Mouse (Mus musculus) kidney, postnatal 0 days (tissue): Measurements from ENCODE around the gene Ppox. TPM values are rescaled to one million over a fixed set of nuclear protein-coding genes. Genes with fewer than 3 reads are reported as not detected.

ENCODE experiments used
- ATAC-seq: fragments of 200-750 bp; cut with Nextera tagmentation; replicated peaks from 2 replicates; pipeline ENCODE4 v1.8.0; 2017; ENCODE audit warnings: low read depth, moderate number of reproducible peaks, moderate TSS enrichment, moderate library complexity; ENCODE audit not compliant: low FRiP score
- DNase-seq: peaks from one replicate; pipeline ENCODE4 v3.0.0-alpha.2; 2016; ENCODE audit warnings: low spot score
- H3K27ac ChIP-seq: fragments of 300-500 bp; sonication (generic); 2 replicates; pipeline ENCODE4 v1.5.1; 2014; ENCODE audit warnings: mild to moderate bottlenecking
- H3K27me3 ChIP-seq: fragments of 300-500 bp; sonication (generic); 2 replicates; pipeline ENCODE4 v1.6.1; 2014; ENCODE audit warnings: low read length, mixed read lengths; ENCODE audit not compliant: insufficient read depth
- H3K36me3 ChIP-seq: fragments of 300-500 bp; sonication (generic); 2 replicates; pipeline ENCODE4 v1.6.1; 2014; ENCODE audit warnings: low read length, mixed read lengths; ENCODE audit not compliant: insufficient read depth
- H3K4me1 ChIP-seq: fragments of 300-500 bp; sonication (generic); replicated peaks from 2 replicates; pipeline ENCODE4 v1.6.1; 2014; ENCODE audit warnings: antibody characterized with exemption, low read length, mixed read lengths; ENCODE audit not compliant: insufficient read depth
- H3K4me2 ChIP-seq: fragments of 300-500 bp; sonication (generic); 2 replicates; pipeline ENCODE4 v1.6.1; 2014; ENCODE audit warnings: mild to moderate bottlenecking, low read length, moderate library complexity, mixed read lengths
- H3K4me3 ChIP-seq: fragments of 300-500 bp; sonication (generic); replicated peaks from 2 replicates; pipeline ENCODE4 v1.5.1; 2014; ENCODE audit warnings: low read depth, low read length
- H3K9ac ChIP-seq: fragments of 300-500 bp; sonication (generic); 2 replicates; pipeline ENCODE4 v1.6.1; 2014; ENCODE audit warnings: low read depth, low read length
- H3K9me3 ChIP-seq: fragments of 300-500 bp; sonication (generic); replicated peaks from 2 replicates; pipeline ENCODE4 v1.6.1; 2016; ENCODE audit warnings: low read length, inconsistent platforms, mixed read lengths
- CTCF ChIP-seq: IDR thresholded peaks from 2 replicates; pipeline ENCODE4 v1.5.1; 2016; ENCODE audit warnings: antibody characterized with exemption, low read depth, mild to moderate bottlenecking, moderate library complexity
- whole genome bisulfite sequencing: fragments of 180-500 bp; shearing (Covaris S2); extraction: QIAGEN DNeasy Blood & Tissue Kit; methylation state at CpG from one replicate; pipeline ENCODE4 v1.1.7; 2014; 5-methylcytosine and 5-hydroxymethylcytosine counted together
- polyA plus RNA-seq: library from polyadenylated mRNA; unstranded; fragments of >200 nt; fragmentation: Nextera tagmentation; extraction: Ambion mirVana; gene quantifications from 2 replicates; pipeline ENCODE4 v1.2.1, GENCODE M21; 2015

Gene Ppox
- polyA plus RNA-seq, 1 experiment from 2014 or later, result 46.4 TPM

DNA sequence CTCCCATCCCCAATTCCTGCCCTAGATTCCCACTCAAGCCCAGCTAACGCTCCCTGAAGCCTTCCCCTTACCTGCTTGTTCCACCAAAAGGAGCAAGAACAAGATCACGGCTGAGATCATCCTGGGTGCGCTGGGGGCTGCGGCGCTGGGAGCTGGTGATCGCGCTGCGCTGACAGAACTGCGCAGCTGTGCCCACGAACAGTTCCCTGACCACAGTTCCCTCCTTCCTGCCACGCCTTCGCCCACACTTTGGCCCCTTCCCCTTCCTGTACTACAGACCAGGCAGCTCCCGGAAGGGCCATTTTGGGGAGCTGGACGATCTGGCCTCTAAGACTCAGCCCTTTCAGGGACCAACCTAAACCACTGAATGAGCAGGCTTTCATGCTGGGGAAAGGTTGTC, 46.9 kb downstream of the Ppox start, which contains the start of gene Fcer1g:
Fcer1g (minus strand) TSS at position 240 of the 400 bp plus-strand sequence.
- no peak within 1 kb of the TSS for H3K4me2 ChIP-seq
- H3K36me3 ChIP-seq, result peaks cover 49% of the 10 kb centered on the region
- H3K4me1 ChIP-seq, result 0 out of 2 replicates have a peak, but pooled peaks cover 3% of the 10 kb centered on the region
- H3K9ac ChIP-seq, result no peak within 1 kb of the TSS
- no peaks in the 10 kb centered on the region for H3K27me3 ChIP-seq
- DNase-seq (no peak), ATAC-seq (no peak)
- no peaks in the 10 kb centered on the region for H3K9me3 ChIP-seq
- no peak for TF ChIP-seq CTCF
- H3K4me3 ChIP-seq, result no peak within 1 kb of the TSS
- 84% methylated on average over 14 of the region's 14 CpGs for WGBS
- peak within 1 kb of the TSS; percentile 50; the same call in 1 of the 2 replicates for H3K27ac ChIP-seq

DNA sequence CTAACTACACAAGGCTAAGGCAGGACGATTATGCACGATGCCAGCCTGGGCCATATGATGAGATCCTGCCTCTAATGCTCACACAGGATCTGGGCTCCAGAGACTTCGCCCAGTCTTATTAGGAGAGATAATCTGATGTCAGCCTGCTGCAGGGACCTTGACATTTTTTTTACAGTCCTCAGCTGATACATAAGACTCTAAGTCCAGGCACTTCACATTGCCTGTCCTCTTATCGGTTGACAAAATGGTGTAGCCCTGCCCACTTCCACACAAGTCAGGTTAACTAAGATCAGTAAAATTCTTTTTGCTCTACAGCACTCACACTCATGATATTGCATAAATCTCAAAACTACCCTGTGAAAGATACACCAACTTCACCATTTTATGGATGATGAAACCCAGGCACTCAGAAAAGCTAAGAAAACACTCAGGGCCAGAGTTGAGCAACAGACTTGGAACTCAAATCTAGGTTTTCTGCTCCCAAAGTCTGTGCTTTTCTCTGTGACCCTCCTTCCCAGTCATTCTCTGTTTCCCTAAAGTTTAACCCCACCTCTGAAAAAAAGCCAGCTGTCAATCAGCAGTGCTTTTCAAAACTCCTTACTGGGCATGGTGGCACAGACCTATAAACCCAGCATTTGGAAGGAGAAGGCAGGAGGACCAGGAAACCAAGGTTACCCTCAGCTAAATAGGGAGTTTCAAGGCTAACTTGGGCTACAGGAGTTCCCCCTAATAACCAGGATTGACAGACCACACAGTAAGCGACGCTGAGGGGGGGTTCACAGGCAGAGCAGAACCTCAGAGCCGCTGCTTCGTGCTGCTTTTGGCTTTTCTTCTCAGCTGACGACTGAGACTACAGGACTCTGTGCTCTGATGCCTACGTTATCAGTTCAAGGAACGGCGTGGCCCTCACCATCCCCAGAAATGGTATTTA, 47.9 kb downstream of the Ppox start:
- no peak for TF ChIP-seq CTCF
- WGBS, result 84% methylated on average over 12 of the region's 12 CpGs
- ATAC-seq (no peak), DNase-seq (no peak)
- Histone ChIP-seq H3K4me3 (no peak overlapping the region), H3K4me1 (0 out of 2 replicates have a peak, but pooled peaks cover 3% of the 10 kb centered on the region), H3K36me3 (peaks cover 40% of the 10 kb centered on the region), H3K27me3 (no peaks in the 10 kb centered on the region), H3K9me3 (no peaks in the 10 kb centered on the region), H3K27ac (peak overlapping the region; percentile 50; the same call in 1 of the 2 replicates), H3K4me2 (no peak overlapping the region), H3K9ac (no peak overlapping the region)

DNA sequence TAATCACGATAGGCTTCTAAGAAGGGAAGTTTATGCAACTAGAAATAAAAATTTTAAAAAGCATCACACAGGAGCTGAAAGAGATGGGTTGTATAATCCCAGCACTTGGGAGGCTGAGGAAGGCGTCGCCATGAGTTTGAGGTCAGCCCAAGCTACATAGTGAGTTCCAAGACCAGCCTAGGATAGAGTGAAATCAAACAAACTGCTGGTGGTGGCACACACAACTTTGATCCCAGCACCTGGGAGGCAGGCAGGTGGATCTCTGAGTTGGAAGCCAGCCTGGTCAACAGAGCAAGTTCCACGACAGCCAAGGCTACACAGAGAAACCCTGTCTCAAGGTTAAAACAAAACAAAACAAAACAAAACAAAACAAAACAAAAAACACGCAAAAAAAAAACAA, 48.6 kb downstream of the Ppox start:
- Histone ChIP-seq H3K4me2 (no peak overlapping the region), H3K36me3 (peaks cover 33% of the 10 kb centered on the region), H3K27me3 (no peaks in the 10 kb centered on the region), H3K4me1 (0 out of 2 replicates have a peak, but pooled peaks cover 3% of the 10 kb centered on the region), H3K9ac (no peak overlapping the region), H3K4me3 (no peak overlapping the region), H3K9me3 (no peaks in the 10 kb centered on the region), H3K27ac (no peak overlapping the region)
- WGBS, result 83% methylated on average over 5 of the region's 5 CpGs
- no peak for DNase-seq
- no peak for ATAC-seq
- no peak for TF ChIP-seq CTCF

DNA sequence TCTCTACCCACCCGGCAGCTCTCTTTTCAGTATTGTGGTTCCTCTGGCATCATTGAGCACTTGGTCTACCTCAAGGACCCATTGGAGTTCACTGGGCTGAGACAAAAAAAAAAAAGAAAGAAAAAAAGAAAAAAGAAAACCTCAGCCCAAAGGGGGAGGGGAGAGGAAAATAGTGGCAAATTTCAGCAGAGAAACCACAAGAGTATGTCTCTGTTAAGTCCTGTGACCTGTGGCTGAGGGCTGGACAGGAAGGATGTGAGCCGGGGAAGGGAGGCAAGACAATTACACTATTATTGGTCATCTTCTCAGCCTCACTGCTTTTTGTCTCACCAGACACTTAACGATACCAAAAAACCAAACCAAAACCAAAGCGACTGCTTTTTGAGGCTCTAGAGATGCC, 49.1 kb downstream of the Ppox start:
- peaks cover 28% of the 10 kb centered on the region for H3K36me3 ChIP-seq
- no peaks in the 10 kb centered on the region for H3K9me3 ChIP-seq
- H3K4me2 ChIP-seq, result no peak overlapping the region
- 76% methylated on average over 4 of the region's 4 CpGs for WGBS
- ATAC-seq (no peak), DNase-seq (no peak)
- no peak for TF ChIP-seq CTCF
- H3K4me3 ChIP-seq, result no peak overlapping the region
- no peak overlapping the region for H3K9ac ChIP-seq
- no peaks in the 10 kb centered on the region for H3K27me3 ChIP-seq
- 0 out of 2 replicates have a peak, but pooled peaks cover 3% of the 10 kb centered on the region for H3K4me1 ChIP-seq
- no peak overlapping the region for H3K27ac ChIP-seq

DNA sequence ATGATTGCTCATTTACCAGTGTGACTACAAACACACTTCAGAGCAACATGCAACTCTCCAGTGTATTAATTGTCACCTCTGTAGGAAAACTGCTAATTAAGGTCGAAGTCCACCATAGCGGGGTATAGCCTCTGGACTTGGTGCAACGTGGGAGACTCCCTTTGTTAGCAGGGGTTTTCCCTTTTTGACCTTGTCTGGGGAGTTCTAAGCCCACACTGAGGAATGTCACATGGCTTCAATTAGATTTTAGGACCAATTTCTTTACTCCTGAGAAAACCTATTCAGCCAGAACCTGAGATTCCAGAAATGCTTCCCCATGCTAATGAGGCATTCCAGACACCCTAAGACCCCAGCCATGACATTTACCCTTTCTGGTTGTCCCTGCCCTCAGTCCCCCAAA, 50.8 kb downstream of the Ppox start:
- H3K9ac ChIP-seq, result no peak overlapping the region
- DNase-seq, result no peak

DNA sequence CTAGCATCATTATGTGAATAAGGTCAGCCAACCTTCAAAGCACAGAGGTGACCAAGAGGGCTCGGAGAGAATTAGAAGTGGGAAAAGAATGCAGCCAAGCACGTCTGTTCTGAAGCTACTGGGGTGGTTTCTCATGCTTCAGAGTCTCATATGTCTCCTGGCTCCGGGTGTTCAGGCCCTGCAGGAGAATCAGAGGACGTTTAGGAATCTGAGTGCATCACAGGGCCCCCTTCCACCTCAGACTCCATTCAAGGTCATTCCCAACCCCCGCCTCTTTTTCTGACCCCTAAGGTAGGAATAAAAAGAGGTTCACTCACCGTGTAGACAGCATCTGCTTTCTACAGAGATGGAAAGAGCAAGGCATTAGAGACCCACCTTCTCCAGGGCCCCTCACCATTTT, 51.2 kb downstream of the Ppox start:
- no peaks in the 10 kb centered on the region for H3K9me3 ChIP-seq
- WGBS, result 56% methylated on average over 6 of the region's 6 CpGs
- H3K4me1 ChIP-seq, result 0 out of 2 replicates have a peak, but pooled peaks cover 3% of the 10 kb centered on the region
- H3K9ac ChIP-seq, result no peak overlapping the region
- no peaks in the 10 kb centered on the region for H3K27me3 ChIP-seq
- DNase-seq (no peak), ATAC-seq (no peak)
- no peak for TF ChIP-seq CTCF
- H3K4me3 ChIP-seq, result no peak overlapping the region
- no peak overlapping the region for H3K4me2 ChIP-seq
- H3K27ac ChIP-seq, result 0 out of 2 replicates have a peak overlapping the region, but pooled peaks have one; percentile 31
- H3K36me3 ChIP-seq, result peaks cover 12% of the 10 kb centered on the region

More for the DNA sequence above, 50.8 kb downstream of the Ppox start:
- peaks cover 16% of the 10 kb centered on the region for H3K36me3 ChIP-seq
- H3K27ac ChIP-seq, result peak overlapping the region; percentile 31; the same call in 1 of the 2 replicates
- no peak overlapping the region for H3K4me2 ChIP-seq
- no peak overlapping the region for H3K4me3 ChIP-seq
- 0 out of 2 replicates have a peak, but pooled peaks cover 3% of the 10 kb centered on the region for H3K4me1 ChIP-seq
- no peaks in the 10 kb centered on the region for H3K9me3 ChIP-seq
- WGBS, result 53% methylated on average over 3 of the region's 3 CpGs
- ATAC-seq, result peak; percentile 38; the same call in 1 of the 2 replicates
- no peaks in the 10 kb centered on the region for H3K27me3 ChIP-seq
- no peak for TF ChIP-seq CTCF
